Mouse (Mus musculus) kidney, adult 8-10 months (tissue): ENCODE results near the gene Mterf1b.
"Not testable (repeated sequence)": the region's sequence is repeated elsewhere in the genome, so short reads cannot be mapped to it uniquely, and the experiment has no call there.

Source experiments
- DNase-seq, 2 experiments: peaks; one replicate each; pipeline ENCODE4 v3.0.0; 2022

Gene Mterf1b

GRCm38 (mm10) chr5:4191671-4192480 lies at the start of gene Mterf1b:
Gene Mterf1b, plus strand, starts transcription at chr5:4192367.
- not testable (repeated sequence) for DNase-seq

- DNase-seq, result not testable (repeated sequence)
These were observed 32.6 kb upstream of the Mterf1b start for GRCm38 (mm10) chr5:4159418-4160071.

DNA sequence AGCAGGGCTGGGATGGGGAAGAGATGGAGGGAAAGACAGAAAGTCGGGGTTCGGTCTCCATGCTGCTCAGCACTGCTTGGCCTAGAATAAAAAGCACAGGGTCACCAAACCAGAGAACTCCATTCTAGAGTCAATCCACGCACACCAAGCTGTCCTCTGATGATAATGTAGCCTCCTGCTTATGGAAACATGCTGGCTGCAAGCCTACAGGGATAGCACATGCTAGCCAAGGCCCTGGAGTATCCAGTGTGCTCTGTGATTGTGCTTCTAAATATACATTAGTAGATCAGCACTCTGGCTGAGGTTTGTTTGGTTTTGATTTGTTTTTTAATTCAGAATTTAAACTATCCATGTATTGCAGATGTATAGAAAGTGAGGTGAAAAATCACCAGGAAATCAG lies 30.6 kb upstream of the Mterf1b start:
- no peak for DNase-seq

DNA sequence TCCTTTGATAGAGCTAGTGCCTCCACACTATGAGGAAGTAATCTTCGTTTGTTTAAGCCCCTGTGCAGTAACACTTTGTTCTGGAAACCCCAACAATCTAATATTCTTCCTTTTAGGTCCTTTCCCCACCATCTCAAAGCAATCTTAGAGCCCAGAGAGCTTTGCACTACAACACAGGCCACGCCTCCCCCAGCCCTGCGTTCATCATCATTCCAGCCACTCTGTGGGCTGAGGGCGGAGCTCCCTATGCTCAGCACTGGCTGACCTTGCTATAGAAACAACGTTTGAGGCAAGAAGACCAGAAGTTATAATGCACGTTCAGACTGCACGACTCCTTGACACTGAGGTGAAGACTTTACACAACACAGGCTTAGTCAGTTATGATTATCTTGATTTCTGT lies 29.7 kb upstream of the Mterf1b start:
- DNase-seq, result no peak

DNA sequence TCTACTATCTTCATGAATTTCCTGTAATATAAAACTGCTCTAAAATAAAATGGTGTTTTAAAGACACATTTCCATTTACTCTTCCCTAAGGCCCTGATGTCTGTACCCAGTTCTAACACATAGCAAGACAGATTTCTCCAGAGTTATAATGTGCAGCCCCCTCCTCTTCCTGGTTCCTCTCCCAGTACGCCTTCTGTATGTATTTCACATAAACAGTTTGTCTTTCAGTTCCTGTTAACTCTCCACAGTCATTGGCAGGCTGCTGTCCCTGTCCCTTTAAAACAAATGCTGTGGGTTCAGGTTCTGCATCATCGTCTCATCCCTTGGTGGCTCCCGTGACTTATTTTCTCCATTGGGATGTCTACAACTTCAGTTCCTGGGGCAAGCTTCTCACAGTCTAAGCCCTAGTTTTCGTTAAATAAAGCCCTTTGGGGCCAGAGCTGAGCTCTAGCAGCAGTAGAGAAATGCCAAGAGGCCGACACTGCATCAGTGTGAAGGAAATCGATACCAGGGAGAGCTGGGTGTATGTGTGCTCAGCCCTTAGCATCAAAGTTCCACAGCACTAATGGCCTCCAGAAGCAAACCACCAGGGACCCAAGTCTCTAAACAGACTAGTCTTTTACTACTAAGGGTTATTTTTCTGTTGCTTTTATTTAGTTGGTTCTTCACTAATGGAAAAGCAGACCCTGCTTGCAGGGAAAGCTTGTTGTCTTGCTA lies 24.2 kb upstream of the Mterf1b start:
- DNase-seq, result not testable (repeated sequence)

GRCm38 (mm10) chr5:4168530-4168926 lies 23.6 kb upstream of the Mterf1b start:
- not testable (repeated sequence) for DNase-seq

DNA sequence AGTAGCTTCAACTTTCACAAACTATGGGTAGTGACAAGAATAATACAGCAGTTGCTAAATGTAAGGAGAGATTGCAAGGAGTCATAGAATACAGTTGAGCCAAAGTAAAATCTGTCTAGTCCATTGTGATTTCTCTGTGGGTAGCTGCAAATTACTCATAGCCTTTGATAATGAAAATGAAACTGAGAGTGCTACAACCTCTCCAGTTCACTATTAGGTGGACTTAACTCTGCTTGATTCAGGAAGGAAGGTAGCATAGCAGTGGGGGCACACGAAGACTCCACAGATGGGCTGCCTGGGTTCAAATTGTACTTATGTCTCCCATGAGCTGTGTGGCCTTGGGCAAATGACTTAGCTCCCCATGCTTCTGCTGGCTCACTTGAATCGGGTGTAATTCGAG lies 15.7 kb upstream of the Mterf1b start:
- DNase-seq, result not testable (repeated sequence)

GRCm38 (mm10) chr5:4179364-4179763 lies 12.8 kb upstream of the Mterf1b start:
- DNase-seq, result no peak

- no peak for DNase-seq
These were observed 5.4 kb upstream of the Mterf1b start for GRCm38 (mm10) chr5:4186815-4187214.

DNA sequence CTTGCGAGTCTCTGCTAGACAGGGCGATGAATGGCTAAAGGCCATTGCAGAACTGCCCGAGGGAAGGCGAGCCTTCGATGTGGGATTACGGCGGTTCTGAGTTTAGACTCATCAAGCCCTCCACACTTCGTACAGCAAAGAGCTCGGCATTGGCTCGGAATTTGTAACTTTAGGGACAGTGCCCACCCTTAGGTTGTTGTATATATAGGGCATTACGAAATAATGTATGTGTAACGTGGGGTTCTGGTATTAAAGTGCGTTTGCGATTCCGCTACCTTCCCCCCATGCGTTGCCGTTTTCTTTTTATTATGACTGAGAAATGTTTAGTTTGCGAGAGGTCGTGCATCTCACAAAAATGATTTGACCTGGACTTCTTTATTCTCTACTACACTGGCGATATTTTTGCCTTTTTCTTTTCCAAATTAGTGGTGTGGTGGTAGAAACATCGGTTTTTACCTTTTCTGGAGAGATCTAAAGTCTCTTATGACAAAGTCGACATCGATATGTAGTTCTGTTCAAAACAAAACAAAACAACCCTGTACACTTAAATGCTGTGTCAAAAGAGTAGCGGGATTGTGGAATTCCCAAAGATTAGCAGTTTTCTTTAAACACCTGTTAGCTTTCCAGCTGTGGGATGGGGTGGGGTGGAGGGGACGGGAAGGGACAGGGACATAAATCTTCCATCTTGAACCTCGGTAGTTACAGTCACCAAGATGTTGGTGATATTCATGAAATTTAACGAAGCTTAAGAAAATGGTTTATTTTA lies 497 bp downstream of the Mterf1b start:
- not testable (repeated sequence) for DNase-seq

DNA sequence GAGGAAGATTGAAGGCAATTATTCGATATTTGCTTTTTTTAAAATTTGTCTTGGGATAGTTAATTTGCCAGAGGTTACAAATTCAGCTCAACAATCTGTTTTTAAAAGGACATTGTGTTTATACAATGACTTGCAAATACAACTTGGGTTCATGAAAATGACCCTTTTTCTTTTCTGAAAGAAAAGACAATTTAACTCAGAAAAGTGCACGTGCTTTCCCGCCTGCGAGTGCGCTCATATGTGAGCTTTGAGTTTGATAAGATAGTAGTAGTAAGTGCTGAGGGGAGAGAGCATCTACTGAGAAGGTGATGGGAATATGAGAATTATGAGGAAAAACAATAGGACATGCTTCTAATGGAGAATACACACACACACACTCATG lies 1.1 kb downstream of the Mterf1b start:
- no peak for DNase-seq

DNA sequence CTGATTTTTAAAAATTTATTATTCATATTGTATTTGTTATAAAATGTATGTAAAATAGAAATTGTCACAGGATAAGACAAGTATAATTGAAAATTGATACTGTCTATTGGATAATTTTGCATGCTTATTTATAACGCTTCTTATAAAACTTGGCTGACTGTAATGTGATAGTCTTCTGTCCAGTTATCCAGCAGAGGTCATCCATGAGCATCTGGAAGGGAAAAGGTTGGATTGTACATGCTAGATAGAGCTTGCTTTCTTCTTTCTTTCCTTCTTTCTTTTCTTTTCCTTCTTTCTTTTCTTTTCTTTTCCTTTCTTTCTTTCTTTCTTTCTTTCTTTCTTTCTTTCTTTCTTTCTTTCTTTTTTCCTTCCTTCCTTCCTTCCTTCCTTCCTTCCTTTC lies 2.0 kb downstream of the Mterf1b start:
- no peak for DNase-seq

DNA sequence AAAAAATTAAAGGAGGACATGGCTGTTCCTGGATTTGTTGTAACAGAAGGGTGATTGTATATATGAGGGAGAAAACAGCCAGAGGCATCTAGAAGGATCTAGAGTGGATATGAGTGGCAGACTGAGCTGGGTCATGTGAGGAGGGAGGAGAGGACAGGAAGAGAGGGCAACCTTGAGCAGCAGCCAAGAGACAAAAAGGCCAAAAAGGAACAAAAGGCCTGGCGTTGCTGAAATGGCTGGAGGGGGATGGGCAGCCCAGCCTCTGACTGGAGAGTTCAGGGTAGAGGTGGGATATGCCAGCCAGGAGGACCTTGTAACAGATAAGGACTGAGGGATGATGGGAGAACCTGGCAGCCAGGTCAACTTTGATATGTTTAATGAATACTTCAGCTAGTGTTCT lies 2.9 kb downstream of the Mterf1b start:
- DNase-seq, result peak in 1 of 2 experiments; percentile 6

GRCm38 (mm10) chr5:4201368-4201767 lies 9.2 kb downstream of the Mterf1b start:
- DNase-seq, result no peak

DNA sequence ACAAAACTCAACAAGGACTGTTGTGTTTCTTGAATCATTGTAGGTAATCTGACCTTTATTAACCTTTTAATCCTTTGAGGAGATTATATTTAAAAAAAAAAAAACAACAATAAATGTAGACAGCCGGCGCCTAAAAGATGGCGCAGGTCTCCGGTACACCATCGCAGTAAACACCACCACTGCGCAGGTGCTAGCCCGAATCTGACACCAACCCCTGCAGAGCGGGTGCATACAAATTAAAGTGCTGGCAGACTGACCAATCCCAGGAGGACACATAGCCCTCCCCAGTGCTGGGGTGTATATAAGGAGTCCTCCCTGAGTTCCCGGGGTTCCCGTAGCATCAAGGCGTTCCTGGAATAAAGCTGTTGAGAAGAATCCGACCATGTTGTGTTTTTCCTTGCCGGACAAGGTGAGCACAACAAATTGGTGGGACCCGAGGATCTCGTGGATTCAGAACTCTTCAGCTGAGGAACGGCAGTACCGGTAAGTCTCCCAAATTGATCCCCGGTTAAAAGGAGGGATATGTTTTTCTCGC lies 10.2 kb downstream of the Mterf1b start:
- DNase-seq, result not testable (repeated sequence)

- DNase-seq, result not testable (repeated sequence)
These were observed 17.9 kb downstream of the Mterf1b start for GRCm38 (mm10) chr5:4210082-4210481.

GRCm38 (mm10) chr5:4221309-4221708 lies 29.1 kb downstream of the Mterf1b start:
- DNase-seq, result no peak

- no peak for DNase-seq
These were observed 29.9 kb downstream of the Mterf1b start for GRCm38 (mm10) chr5:4221981-4222623.

- DNase-seq, result no peak
These were observed 40.0 kb downstream of the Mterf1b start for GRCm38 (mm10) chr5:4232163-4232562.

GRCm38 (mm10) chr5:4234505-4234904 lies 42.3 kb downstream of the Mterf1b start:
- no peak for DNase-seq

GRCm38 (mm10) chr5:4240120-4240519 lies 48.0 kb downstream of the Mterf1b start:
- DNase-seq, result no peak

GRCm38 (mm10) chr5:4245004-4245403 lies 52.8 kb downstream of the Mterf1b start:
- DNase-seq, result no peak
